Mouse (Mus musculus) lung, adult 2 months (tissue): Measurements from ENCODE around the gene Unc5a.

Experiments
- CTCF ChIP-seq: fragments of 200-500 bp; IDR thresholded peaks from 2 replicates; pipeline ENCODE4 v1.5.1; 2011; ENCODE audit warnings: mild to moderate bottlenecking, low read length, control low read depth; ENCODE audit not compliant: insufficient read depth
- POLR2A ChIP-seq: fragments of 200-500 bp; IDR thresholded peaks from 2 replicates; pipeline ENCODE4 v1.6.1; 2011; ENCODE audit warnings: low read depth, mild to moderate bottlenecking, control low read depth, low read length, borderline replicate concordance; ENCODE audit errors: extremely low read depth

DNA sequence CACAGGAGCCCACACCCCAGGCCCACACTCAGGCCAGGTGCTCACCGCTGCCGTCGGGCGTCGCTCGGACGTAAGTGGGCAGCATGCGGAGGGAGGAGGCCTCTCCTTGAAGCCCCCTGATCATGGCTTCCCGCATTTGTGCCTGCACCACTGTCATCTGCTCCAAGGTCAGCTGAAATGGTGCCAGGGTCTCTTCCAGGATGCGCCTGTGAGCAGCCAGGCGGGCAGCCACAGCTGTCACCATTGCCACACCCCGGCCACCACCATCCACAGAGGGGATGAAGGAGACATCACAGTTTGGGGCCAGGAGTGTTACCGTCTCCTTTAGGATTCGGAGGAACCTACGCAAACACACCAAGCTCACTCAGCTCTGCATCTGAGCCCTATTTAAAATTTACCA is 61.9 kb downstream of the Unc5a start:
- TF ChIP-seq POLR2A (no peak), CTCF (no peak)
